Mouse (Mus musculus) C2C12 (cell line): Measurements from ENCODE around the gene Eapp.

ENCODE experiments used
- CTCF ChIP-seq: IDR thresholded peaks from one replicate; pipeline ENCODE4 v1.5.1; 2011; ENCODE audit not compliant: control insufficient read depth, insufficient read depth, insufficient read length
- MYOG ChIP-seq: IDR thresholded peaks from one replicate; pipeline ENCODE4 v1.6.1; 2011; ENCODE audit not compliant: control insufficient read depth, insufficient read length; ENCODE audit errors: extremely low read depth
- USF1 ChIP-seq: IDR thresholded peaks from one replicate; pipeline ENCODE4 v1.6.1; 2011; ENCODE audit warnings: low read depth, mild to moderate bottlenecking, control low read depth, moderate library complexity

DNA sequence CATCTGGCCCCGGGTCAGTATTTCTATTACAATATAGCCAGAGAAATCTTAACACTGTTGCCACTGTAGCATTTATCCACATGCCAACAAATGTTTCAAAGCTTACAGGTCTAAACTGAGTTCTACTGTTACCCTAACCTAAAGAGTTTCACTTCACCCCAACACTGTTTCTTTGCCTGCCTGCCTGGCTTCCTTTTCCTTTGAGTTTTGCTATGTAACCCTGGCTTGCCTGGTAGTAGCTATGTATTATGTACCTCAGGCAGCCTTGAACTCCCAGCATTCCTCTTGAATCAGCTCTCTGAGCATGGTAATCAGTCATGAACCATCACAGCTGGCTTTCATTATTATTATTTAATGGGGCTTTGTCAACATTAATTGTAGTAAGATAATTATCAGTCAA is 41.0 kb downstream of the Eapp start:
- TF ChIP-seq MYOG (no peak), CTCF (no peak), USF1 (no peak)
